Mouse (Mus musculus) ES-E14 (cell line): ENCODE results near the gene Btbd10.

Experiments used
- CHD2 ChIP-seq: IDR thresholded peaks from 2 replicates; pipeline ENCODE4 v1.6.1; 2014; ENCODE audit warnings: mild to moderate bottlenecking, low read depth, low read length, inconsistent platforms
- HCFC1 ChIP-seq: IDR thresholded peaks from 2 replicates; pipeline ENCODE4 v1.6.1; 2012; ENCODE audit warnings: low read length, inconsistent platforms, borderline replicate concordance; ENCODE audit not compliant: insufficient read depth
- MAFK ChIP-seq: IDR thresholded peaks from 2 replicates; pipeline ENCODE4 v1.6.1; 2014; ENCODE audit warnings: mild to moderate bottlenecking, low read depth, low read length, inconsistent platforms; ENCODE audit not compliant: insufficient read depth
- ZC3H11A ChIP-seq: IDR thresholded peaks from 2 replicates; pipeline ENCODE4 v1.6.1; 2012; ENCODE audit warnings: low read depth, mild to moderate bottlenecking, inconsistent platforms, low read length, borderline replicate concordance
- ZNF384 ChIP-seq: IDR thresholded peaks from 2 replicates; pipeline ENCODE4 v1.6.1; 2012; ENCODE audit warnings: low read depth, low read length, inconsistent platforms

DNA sequence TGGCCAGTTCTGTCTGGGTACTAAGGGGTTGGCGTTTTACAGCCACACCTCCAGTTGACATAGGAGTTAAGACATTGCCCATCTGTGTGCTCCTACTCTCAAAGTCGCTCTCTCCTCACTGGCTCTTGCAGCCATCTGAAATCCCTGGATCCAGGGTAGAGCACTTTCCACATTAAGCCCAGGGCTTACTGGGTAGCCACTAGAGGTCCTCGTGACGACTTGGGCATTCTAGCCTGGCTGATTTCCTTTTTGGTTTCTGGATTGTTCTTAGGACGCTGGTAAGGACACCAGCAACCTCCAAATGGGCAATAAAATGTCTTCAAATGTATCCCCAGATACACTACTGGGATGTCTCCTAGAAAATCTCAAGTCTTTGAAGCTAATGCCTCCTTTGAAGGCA lies 39.5 kb upstream of the Btbd10 start:
- TF ChIP-seq MAFK, result no peak
- no peak for TF ChIP-seq CHD2
- no peak for TF ChIP-seq ZC3H11A
- TF ChIP-seq ZNF384, result no peak
- TF ChIP-seq HCFC1, result no peak
